Mouse (Mus musculus) hematopoietic stem cell, adult 5-6 weeks (primary cell): ENCODE data around the gene Gm19684. TPM values are rescaled to one million over a fixed set of nuclear protein-coding genes. Genes with fewer than 3 reads are reported as not detected.
"Not testable (repeated sequence)": the region's sequence is repeated elsewhere in the genome, so short reads cannot be mapped to it uniquely, and the experiment has no call there.

Source experiments
- ATAC-seq, 2 experiments: fragments of 125-278 bp in 1 of 2; replicated peaks in 1 of 2; 2 replicates each; pipeline ENCODE4 v1.8.0; 2016 to 2017; ENCODE audit warnings: inconsistent platforms in 2 of 2, mild to moderate bottlenecking in 2 of 2, moderate number of reproducible peaks in 2 of 2, low read depth in 1 of 2, moderate TSS enrichment in 1 of 2; ENCODE audit not compliant: low FRiP score in 2 of 2, poor library complexity in 2 of 2, severe bottlenecking in 2 of 2, insufficient read depth in 1 of 2, low TSS enrichment in 1 of 2
- total RNA-seq: library from RNA; stranded (forward); fragments of 172-1452, 232-1000 nt; gene quantifications from 2 replicates; pipeline ENCODE4 v1.2.3, GENCODE M21; 2017

The Gm19684 gene
- total RNA-seq, result 0.56 TPM in 1 of 2 replicates, not detected in the other

GRCm38 (mm10) chr17:36121352-36122020 is at the start of gene Gm19684:
TSS of gene Gm19684 (plus strand) at chr17:36121678.
- peak; percentile 94 for ATAC-seq

GRCm38 (mm10) chr17:36081901-36082300 is 39.6 kb upstream of the Gm19684 start:
- ATAC-seq, result not testable (repeated sequence)

- not testable (repeated sequence) for ATAC-seq
These were observed 38.8 kb upstream of the Gm19684 start for GRCm38 (mm10) chr17:36082519-36083232.

GRCm38 (mm10) chr17:36083266-36083869 is 38.1 kb upstream of the Gm19684 start:
- peak; percentile 35 to 69; a peak in 3 of 4 replicates for ATAC-seq

DNA sequence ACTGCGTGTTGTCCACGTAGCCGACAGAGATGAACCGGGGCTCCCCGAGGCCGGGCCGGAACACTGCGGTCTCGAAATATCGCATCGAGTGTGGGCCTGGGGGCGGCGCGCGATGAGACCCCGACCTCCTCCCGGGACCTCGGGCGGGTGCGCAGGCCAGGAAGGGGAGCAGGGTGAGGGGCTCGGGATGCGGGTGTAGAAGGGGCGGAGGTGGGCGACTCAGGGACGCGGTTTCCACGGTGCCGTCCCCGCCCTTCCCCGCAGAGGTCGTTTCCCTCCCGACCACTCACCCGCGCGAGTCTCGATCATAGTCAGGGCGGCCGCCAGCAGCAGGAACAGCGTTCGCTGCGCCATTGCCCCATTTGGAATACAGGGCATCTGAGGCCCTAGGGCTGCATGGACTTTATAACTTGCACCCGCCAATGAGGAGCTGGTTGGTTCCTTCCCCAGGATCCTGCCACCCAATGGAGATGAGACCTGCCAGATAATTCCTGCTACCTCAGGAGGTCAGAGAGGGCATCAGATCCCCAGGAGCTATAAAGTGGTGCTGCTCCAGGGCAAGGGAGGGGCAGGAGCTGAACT is 37.5 kb upstream of the Gm19684 start:
- ATAC-seq, result peak in 1 of 2 experiments; percentile 26; a peak in 1 of 4 replicates

DNA sequence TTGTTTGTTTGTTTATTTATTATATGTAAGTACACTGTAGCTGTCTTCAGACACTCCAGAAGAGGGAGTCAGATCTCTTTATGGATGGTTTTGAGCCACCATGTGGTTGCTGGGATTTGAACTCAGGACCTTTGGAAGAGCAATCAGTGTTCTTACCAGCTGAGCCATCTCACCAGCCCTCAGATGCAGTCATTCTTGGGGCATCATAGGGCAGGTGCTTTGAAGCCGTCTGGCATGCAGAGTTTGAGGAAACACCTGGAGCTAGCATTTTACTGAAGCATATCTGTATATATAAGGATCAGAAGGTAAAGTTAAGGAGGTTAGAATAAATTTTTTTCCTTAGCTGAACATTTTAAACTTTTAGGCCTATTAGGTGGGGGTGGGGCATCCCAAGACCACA is 35.5 kb upstream of the Gm19684 start:
- not testable (repeated sequence) for ATAC-seq

- ATAC-seq, result not testable (repeated sequence)
These were observed 29.5 kb upstream of the Gm19684 start for GRCm38 (mm10) chr17:36091933-36092332.

GRCm38 (mm10) chr17:36092520-36092919 is 29.0 kb upstream of the Gm19684 start:
- not testable (repeated sequence) for ATAC-seq

GRCm38 (mm10) chr17:36093936-36094335 is 27.5 kb upstream of the Gm19684 start:
- ATAC-seq, result no peak

- not testable (repeated sequence) for ATAC-seq
These were observed 21.9 kb upstream of the Gm19684 start for GRCm38 (mm10) chr17:36099603-36100002.

DNA sequence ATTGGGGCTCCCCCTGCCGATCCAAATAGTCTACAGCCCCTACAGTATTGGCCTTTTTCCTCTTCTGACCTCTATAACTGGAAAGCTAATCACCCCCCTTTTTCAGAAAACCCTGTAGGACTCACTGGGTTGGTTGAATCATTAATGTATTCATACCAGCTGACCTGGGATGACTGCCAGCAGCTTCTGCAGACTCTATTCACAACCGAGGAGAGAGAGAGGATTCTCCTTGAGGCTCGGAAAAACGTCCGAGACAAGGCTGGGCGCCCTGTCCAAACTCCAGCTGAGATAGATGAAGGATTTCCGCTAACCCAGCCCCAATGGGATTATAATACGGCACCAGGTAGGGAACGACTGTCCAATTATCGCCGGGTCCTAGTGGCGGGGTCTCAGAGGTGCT is 19.4 kb upstream of the Gm19684 start:
- not testable (repeated sequence) for ATAC-seq

DNA sequence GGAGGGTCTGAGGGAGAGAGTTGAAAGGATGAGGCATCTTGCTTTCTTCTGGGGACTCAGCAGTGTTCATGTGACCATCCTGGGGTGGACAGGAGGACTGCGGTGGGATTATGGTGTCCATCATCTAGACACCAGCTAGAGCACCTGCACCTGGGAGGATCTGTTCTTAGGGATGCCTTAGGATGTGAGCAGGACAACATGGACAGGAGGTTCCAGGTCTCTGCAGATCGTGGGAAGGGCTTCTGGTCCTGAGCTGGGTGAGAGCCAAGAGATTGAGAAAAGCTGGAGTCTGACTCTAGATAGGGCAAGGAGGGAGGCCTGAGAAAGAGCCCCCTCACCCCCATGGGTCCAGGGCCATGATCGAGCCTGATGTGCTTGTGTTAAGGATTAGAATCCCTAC is 11.3 kb upstream of the Gm19684 start:
- not testable (repeated sequence) for ATAC-seq

DNA sequence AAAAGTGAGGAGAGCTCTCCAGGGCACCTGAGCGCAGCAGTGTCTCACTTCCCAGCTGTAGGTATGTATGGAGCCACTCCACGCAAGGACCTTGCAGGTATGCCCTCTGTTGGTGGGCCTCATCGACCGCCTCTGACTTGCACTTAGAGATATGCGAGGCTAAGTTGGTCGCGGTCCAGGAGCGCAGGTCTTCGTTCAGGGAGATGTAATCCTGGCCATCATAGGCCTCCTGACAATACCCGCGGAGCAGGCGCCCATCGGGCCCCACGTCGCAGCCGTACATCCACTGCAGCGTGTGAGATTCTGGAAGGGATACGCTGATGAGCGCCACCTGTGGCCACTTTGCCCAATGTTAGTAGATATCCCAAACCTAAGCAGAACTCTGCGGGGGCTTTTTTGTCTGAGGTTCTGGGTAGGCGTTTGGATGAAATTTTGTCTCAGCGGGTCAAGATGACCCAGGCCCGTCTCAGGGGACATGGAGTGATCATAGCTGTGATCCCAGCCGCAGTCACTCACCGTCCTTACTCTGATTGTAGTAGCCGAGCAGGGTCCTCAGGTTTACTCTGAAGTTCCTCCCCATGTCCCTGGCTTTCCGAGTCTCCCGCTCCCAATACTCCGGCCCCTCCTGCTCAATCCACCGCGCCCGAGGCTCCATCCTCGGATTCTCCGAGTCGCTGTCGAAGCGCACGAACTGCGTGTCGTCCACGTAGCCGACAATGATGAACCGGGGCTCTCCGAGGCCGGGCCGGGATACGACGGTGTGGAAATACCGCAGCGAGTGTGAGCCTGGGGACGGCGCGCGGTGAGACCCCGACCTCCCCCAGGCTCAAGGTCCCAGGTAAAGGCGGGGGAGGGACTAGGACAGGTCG is 10.6 kb upstream of the Gm19684 start:
- ATAC-seq, result peak; percentile 79 to 92

DNA sequence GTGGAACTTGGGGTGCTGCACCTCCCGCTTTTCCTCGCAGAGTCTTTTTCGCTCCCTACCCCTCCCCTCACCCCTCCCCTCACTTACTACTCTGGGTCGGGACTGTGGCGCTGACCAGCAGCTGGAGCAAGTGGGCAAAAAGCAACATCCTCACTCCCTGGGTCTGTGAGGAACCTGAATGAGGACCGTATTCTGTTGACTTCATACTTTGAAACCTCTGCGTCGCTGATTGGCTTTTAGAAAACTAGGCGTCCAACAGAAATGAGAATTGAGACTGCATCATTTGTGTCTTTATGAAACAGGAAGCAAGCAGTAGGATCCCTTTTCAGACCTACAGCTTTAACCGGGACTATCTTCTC is 10.0 kb upstream of the Gm19684 start:
- ATAC-seq, result peak; percentile 68 to 83

- ATAC-seq, result peak; percentile 59 to 67; a peak in 3 of 4 replicates
These were observed 7.4 kb upstream of the Gm19684 start for GRCm38 (mm10) chr17:36113979-36114593.

- ATAC-seq, result not testable (repeated sequence)
These were observed 4.9 kb upstream of the Gm19684 start for GRCm38 (mm10) chr17:36116545-36116944.

DNA sequence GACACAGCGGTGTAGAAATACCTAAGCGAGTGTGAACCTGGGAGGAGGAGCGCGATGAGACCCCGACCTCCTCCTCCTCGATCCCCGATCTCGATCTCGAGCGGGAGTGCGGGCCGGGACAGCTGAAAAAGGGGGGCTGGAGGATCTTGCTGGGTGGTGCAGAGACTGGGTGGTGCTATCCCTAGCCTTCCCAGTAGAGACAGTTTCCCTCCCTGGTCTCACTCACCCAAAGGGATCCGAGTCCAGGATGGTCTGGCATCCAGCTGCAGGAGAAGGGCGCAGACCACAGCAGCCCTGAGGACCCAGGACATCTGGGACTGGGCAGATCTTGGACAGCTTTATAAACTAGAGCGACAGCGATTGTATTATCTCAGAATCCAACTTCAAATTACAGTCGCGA is 639 bp upstream of the Gm19684 start:
- peak in 1 of 2 experiments; percentile 17; a peak in 1 of 4 replicates for ATAC-seq
